Mouse (Mus musculus) MEL (cell line): ENCODE measurements around the gene Mapkbp1.

Experiments
- CTCF ChIP-seq, 3 experiments: IDR thresholded peaks in 2 of 3; conservative IDR thresholded peaks in 1 of 3; 2 replicates each; pipeline ENCODE4 v1.5.1; 2011 to 2012; ENCODE audit warnings: low read length in 3 of 3, low read depth in 2 of 3, mild to moderate bottlenecking in 2 of 3, improper control_type of control experiment in 1 of 3, inconsistent platforms in 1 of 3, mixed read lengths in 1 of 3, moderate library complexity in 1 of 3; ENCODE audit not compliant: control insufficient read depth in 1 of 3, insufficient read depth in 1 of 3, poor library complexity in 1 of 3, severe bottlenecking in 1 of 3
- MAZ ChIP-seq: IDR thresholded peaks from 2 replicates; pipeline ENCODE4 v1.6.1; 2012; ENCODE audit warnings: low read depth, mild to moderate bottlenecking, inconsistent platforms, low read length, improper control_type of control experiment
- MXI1 ChIP-seq: IDR thresholded peaks from 2 replicates; pipeline ENCODE4 v1.6.1; 2011; ENCODE audit warnings: mild to moderate bottlenecking, low read depth, low read length, improper control_type of control experiment
- POLR2A ChIP-seq, 2 experiments: IDR thresholded peaks; 2 replicates each; pipeline ENCODE4 v1.6.1; 2011 to 2012; ENCODE audit warnings: low read length in 2 of 2, mild to moderate bottlenecking in 2 of 2, control low read depth in 1 of 2, improper control_type of control experiment in 1 of 2, low read depth in 1 of 2, moderate library complexity in 1 of 2; ENCODE audit not compliant: control insufficient read depth in 1 of 2, insufficient read depth in 1 of 2, poor library complexity in 1 of 2

DNA sequence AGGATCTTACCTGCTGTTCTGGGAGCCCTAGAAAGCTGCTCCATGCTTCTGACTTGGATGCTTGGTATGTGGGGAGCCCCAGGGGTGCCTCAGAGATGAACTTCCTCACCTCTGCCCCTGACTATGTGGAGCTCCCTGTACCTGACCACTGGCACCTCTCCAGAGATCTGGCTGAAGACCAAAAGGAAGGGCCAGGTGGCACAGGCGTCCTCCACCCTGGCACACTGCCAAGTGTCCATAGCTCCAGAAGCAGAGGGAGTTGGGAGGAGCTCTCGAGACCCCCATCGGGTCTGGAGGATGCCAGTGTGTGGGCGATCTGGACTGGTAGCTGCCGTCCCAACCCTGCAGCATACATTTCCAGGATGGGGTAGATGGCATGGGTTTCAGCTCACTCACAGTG is 61.2 kb downstream of the Mapkbp1 start:
- no peak for TF ChIP-seq MXI1
- TF ChIP-seq POLR2A (IDR thresholded peaks at IDR 0.05; ENCODE audit: control insufficient read depth in 1 of 2, insufficient read depth in 1 of 2, low read depth in 1 of 2, low read length in 2 of 2, poor library complexity in 1 of 2) = no peak
- no peak for TF ChIP-seq CTCF (IDR thresholded peaks at IDR 0.05 in 2 of 3, conservative IDR thresholded peaks at IDR 0.05 in 1 of 3; ENCODE audit: control insufficient read depth in 1 of 3, insufficient read depth in 1 of 3, low read depth in 2 of 3, low read length in 3 of 3, poor library complexity in 1 of 3, severe bottlenecking in 1 of 3)
- no peak for TF ChIP-seq MAZ
